Mouse (Mus musculus): Measurements from ENCODE around the gene Ccdc180.

- TF ChIP-seq CTCF (IDR thresholded peaks at IDR 0.05; ENCODE audit: extremely low read depth, insufficient read length, insufficient replicate concordance, low read depth, low read length) (no peak), POLR2A (IDR thresholded peaks at IDR 0.05; ENCODE audit: low read depth, low read length) (no peak)
Measured at GRCm38 (mm10) chr4:45848825-45849156, 41.3 kb upstream of the Ccdc180 start.

Measured in small intestine, adult 2 months (tissue).